Mouse (Mus musculus) cortical plate, adult 2 months (tissue): ENCODE measurements around the gene Rasgrp4. TPM values are rescaled to one million over a fixed set of nuclear protein-coding genes. Genes with fewer than 3 reads are reported as not detected.

Experiments used
- H3K27ac ChIP-seq: fragments of 200-500 bp; 2 replicates; pipeline ENCODE4 v1.5.1; 2012; ENCODE audit warnings: low read length, control low read depth, inconsistent platforms; ENCODE audit not compliant: insufficient read depth
- H3K4me1 ChIP-seq: fragments of 200-500 bp; 2 replicates; pipeline ENCODE4 v1.6.1; 2011; ENCODE audit warnings: low read length; ENCODE audit not compliant: control insufficient read depth, insufficient read depth
- H3K4me3 ChIP-seq: fragments of 200-500 bp; 2 replicates; pipeline ENCODE4 v1.5.1; 2011; ENCODE audit warnings: mild to moderate bottlenecking, low read length, control low read depth; ENCODE audit not compliant: insufficient read depth
- CTCF ChIP-seq: fragments of 200-500 bp; IDR thresholded peaks from 2 replicates; pipeline ENCODE4 v1.5.1; 2011; ENCODE audit warnings: mild to moderate bottlenecking, control low read depth, low read length; ENCODE audit not compliant: insufficient read depth; ENCODE audit errors: extremely low read depth
- POLR2A ChIP-seq: fragments of 200-500 bp; IDR thresholded peaks from 2 replicates; pipeline ENCODE4 v1.6.1; 2011; ENCODE audit warnings: mild to moderate bottlenecking, low read length, control low read depth; ENCODE audit not compliant: insufficient read depth; ENCODE audit errors: extremely low read depth
- polyA plus RNA-seq: library from polyadenylated mRNA; depleted of rRNA; stranded (reverse); fragments of >200 nt; gene quantifications from 2 replicates; pipeline ENCODE4 v1.2.3, GENCODE M21; 2012

Rasgrp4 gene
- polyA plus RNA-seq, 1 experiment = 1.5 TPM

DNA sequence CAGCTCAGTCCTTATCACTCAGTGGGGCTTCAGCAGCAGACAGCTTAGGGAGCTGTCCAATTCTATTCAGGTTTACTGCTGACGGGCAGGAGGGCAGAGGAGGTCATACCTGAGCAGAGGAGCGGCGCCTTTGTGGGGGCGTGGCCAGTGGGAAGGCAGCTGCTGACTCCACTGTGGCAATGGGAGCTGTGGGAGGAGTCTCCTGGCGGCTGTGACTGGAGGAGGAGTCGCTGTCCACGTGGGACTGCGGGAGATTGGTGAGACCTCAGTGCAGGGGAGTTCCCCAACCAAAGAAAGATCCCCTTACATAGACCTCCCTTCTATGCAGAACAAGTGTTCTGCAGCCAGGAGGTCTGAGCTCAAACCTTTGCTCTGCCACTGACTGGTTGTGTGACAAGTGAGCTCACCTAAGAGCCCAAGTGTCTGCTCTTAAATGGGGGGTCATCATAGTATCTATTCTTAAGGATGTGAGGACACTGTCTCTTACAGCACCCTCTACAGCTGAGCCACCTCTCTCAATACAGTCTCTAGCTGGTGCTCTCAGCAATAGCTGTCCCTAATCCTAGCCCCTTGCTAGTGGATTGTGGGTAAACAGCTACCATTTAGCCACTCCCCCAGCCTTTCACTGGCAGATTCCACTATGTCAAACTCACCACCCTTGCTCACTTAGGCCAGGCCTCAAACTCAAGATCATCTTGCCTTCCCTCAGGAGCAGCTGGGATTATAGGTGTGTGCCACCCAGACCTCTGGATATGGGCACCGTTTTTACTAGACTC, 28.3 kb downstream of the Rasgrp4 start:
- no peak for TF ChIP-seq CTCF
- TF ChIP-seq POLR2A = no peak
- H3K27ac ChIP-seq = no peak overlapping the region
- no peaks in the 10 kb centered on the region for H3K4me1 ChIP-seq
- H3K4me3 ChIP-seq = no peak overlapping the region

DNA sequence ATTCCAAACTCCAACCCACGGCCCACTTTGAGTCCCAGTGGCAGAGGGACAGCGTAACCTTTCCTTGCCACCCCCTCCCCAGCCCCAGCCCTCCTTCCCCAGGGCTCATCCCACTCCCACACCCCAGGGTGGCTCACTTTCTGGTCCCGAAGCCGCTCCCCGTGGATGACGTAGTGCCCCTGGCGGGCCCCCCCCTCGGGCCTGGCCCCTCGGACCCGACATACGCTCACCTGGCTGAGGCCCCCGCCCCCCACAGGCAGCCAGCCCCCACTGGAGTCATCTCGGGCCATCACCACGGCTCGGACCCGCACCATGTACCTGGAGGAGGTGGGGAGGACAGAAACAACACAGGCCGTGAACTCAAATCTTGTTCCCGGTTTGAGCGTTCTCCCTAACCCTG, 33.0 kb downstream of the Rasgrp4 start:
- no peak for TF ChIP-seq CTCF
- no peak for TF ChIP-seq POLR2A
- Histone ChIP-seq H3K27ac (no peak overlapping the region), H3K4me1 (no peaks in the 10 kb centered on the region)

DNA sequence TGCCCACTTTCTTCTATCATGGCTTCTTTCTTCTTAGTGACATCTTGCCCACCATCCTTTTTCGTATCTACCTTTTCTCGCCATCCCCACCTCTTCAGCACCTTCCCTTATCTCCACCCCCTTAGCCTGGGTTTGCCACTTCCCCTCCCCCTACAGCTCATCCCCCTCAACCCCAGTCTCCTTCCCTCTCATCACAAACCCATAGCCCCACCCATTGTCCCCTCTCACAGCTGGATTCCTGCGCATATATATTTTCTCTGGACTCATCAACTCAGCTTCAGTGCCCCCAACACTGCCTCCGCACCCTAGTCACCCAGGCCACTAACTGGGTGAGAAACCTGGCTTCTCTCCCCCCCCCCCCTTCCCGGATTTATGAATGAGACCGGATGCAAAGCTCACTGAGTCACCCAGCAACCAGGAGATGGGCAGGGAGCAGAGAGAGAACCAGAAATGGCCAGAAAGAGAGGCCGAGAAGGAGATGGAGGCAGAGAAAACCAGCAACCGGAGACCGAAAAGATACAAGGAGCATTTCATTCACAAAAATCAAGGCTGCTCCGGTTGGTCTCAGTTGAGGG, 33.6 kb downstream of the Rasgrp4 start:
- Histone ChIP-seq H3K27ac (no peak overlapping the region), H3K4me1 (no peaks in the 10 kb centered on the region), H3K4me3 (peak overlapping the region; percentile 93)
- TF ChIP-seq CTCF = no peak
- TF ChIP-seq POLR2A = no peak

More for the DNA sequence above, 33.0 kb downstream of the Rasgrp4 start:
- peak overlapping the region; percentile 93 for H3K4me3 ChIP-seq

DNA sequence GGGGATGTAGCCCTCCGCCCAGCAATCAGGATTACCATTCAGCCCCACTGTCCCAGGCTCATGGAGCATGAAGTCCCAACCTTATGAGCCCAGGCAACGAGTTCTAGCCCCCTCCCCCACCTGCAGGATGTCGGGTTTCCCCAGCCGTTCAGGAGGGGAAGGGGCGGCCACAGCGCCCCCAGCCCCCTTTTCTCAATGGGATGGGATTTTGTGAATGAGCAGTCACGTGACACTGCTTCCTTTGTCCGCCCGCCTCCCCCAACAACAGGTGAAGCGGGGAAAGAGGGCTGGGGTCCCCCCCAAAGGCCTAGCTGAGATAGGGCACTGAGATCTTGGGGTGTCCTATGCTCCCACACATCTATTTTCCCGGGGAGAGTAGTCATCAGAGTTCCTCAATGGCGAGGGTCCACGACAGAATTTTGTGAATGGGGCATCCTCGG, 34.2 kb downstream of the Rasgrp4 start:
- no peaks in the 10 kb centered on the region for H3K4me1 ChIP-seq
- peak overlapping the region; percentile 16 for H3K27ac ChIP-seq
- H3K4me3 ChIP-seq = peak overlapping the region; percentile 93
- TF ChIP-seq CTCF (no peak), POLR2A (no peak)

DNA sequence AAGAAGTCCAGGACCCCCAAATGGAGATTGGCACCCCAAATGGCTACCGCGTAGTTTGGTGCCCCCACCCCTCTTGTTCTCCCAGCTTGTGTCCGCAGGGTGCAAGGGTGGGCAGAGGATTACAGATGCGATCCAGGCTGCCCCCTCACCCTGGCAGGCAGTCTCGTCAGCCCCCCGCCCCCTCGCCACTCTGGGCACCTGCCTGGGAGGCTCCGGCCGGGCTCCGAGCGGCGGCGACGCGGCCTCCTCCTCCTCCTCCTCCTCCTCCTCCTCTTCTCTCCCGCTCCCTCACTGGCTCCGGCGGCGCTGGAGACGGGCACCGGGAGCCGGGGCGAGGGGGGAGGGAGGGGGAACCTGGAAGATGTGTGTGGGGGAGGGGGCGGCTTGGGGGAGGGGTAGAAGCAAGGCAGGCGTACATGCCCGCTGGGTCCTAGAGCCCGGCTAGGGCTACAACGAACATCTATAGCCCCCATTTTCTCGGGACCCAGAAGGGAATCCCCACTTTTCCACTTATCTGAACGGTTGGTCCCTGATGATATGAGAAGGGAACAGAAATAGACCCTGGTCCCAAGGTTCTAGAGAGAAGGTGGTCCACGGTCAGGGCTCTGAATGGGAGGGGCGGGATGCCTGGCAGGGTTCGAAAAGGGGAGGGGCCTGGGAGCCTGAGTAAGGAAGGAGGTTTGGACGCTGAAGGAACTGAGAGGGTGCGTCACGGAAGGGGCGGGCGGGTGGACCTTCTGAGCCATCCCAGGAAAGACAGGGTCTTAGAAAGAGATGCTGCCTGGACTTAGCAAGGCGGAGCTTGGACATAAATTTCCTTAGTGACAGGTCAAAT, 34.8 kb downstream of the Rasgrp4 start:
- no peaks in the 10 kb centered on the region for H3K4me1 ChIP-seq
- TF ChIP-seq POLR2A (0 out of 2 replicates have a peak, but pooled peaks have one; percentile 21), CTCF (no peak)
- peak overlapping the region; percentile 16 for H3K27ac ChIP-seq

DNA sequence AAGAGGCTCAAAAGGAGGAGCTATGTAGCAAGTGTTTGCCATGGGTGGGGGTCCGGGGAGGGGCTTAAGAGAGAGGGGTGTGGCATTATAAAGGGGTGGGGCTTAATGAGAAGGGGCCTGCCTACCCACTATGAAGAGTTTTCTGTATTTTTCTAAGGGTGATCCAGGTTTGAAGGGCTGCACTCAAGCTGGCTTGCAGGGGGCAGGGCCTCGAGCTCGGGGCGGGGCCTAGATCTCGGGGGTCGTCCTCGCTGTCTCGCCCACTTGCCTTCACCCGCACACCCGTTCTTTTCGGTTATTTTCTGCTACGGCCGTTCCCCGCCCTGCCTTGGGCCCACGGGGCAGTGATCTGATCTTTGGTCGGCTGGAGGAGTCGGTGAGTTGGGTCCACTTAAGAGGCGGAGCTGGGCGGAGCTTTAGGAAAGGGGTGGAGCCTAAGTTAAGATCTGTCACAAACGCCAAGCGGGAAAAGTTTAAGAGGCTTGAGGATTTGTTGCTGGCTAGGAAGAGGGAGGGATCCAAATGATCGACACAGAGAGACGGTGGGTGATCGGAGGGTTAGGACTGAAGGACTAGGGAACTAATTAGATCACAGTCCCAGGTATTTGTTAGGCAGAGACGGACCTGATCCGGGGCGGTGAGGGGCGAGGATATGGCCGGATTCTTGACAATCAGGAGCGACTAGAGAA, 35.6 kb downstream of the Rasgrp4 start, which contains the start of the genes Ggn and Spred3:
TSS of gene Ggn (plus strand) at position 145 of the 689 bp plus-strand sequence.
TSS of gene Spred3 (minus strand) at position 346 of the 689 bp plus-strand sequence.
- TF ChIP-seq POLR2A = no peak
- no peak for TF ChIP-seq CTCF
- Histone ChIP-seq H3K4me3 (peak within 1 kb of the TSS; percentile 93), H3K27ac (peak within 1 kb of the TSS; percentile 16), H3K4me1 (no peaks in the 10 kb centered on the region)

More for the DNA sequence above, 34.8 kb downstream of the Rasgrp4 start:
- peak overlapping the region; percentile 93 for H3K4me3 ChIP-seq

DNA sequence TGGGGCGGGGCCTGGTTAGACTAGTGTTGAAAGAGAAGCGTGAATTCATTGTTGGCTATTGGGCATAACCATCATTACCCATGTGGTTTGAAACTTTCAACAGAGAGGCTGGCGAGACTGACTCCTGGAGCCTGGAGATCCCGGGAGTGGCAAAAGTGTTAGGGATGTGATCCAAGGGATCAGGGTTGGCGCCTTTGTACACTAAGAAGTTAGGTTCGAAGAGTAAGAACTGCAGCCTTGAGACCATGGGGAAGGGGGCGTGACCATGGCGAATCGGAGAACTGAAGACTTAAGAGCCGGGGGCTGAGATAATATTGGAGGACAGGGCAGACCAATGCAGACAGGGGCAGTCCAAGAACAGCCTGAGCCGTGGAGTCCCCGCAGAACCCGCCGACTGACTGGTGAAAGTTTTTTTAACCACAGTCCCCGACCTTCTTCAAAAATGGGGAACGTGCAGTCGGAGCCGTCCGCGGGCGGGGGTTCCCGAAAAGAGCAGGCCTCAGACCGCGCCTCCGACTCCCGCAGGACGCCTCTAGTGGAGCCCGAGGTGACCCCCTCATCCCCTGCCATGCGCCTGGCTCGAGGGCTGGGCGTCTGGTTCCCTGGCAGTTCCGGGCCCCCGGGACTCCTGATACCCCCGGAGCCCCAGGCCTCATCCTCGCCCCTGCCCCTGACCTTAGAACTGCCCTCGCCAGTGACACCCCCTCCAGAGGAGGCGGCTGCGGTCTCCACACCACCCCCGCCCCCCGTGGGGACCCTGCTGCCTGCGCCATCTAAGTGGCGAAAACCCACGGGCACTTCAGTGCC, 36.3 kb downstream of the Rasgrp4 start:
- Histone ChIP-seq H3K4me1 (no peaks in the 10 kb centered on the region), H3K27ac (no peak overlapping the region), H3K4me3 (peak overlapping the region; percentile 93; the same call in 1 of the 2 replicates)
- TF ChIP-seq CTCF = no peak
- no peak for TF ChIP-seq POLR2A

DNA sequence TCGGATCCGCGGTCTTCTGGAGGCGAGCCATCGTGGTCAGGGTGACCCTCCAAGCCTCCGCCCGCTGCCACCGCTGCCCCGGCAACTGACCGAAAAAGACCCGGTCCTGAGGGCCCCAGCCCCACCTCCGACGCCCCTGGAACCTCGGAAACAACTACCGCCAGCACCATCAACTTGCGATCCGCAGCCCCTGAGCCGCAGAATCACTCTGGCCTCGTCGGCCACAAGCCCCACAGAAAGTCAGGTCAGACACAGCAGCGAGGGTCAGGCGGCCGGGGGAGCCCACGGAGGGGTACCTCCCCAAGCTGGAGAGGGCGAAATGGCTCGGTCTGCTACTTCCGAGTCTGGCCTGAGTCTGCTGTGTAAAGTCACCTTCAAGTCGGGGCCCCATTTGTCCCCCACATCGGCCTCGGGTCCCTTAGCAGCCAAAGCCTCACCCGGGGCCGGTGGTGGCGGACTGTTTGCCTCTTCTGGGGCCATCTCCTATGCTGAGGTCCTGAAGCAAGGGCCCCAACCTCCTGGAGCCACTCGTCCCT, 37.0 kb downstream of the Rasgrp4 start:
- H3K27ac ChIP-seq = no peak overlapping the region
- TF ChIP-seq CTCF (no peak), POLR2A (no peak)
- H3K4me3 ChIP-seq = no peak overlapping the region
- no peaks in the 10 kb centered on the region for H3K4me1 ChIP-seq
